Mouse (Mus musculus) spleen, adult 2 months (tissue): ENCODE measurements at regions not wholly inside any gene's neighbourhood (a gene's known extent, or its start where the extent isn't known, plus 50 kb on each side); places are given as distances from the start of the nearest gene placed in this dataset.

Experiments
- DNase-seq, 2 experiments: peaks; one replicate each; pipeline versions ENCODE4 v3.0.0 to v3.0.0-alpha.2; 2012 to 2021; ENCODE audit warnings: low spot score in 2 of 2, low read depth in 1 of 2
- H3K27ac ChIP-seq: fragments of 200-500 bp; 2 replicates; pipeline ENCODE4 v1.5.1; 2012; ENCODE audit warnings: low read length, inconsistent platforms; ENCODE audit not compliant: insufficient read depth
- H3K27me3 ChIP-seq: fragments of 200-500 bp; 2 replicates; pipeline ENCODE4 v1.6.1; 2012; ENCODE audit warnings: mild to moderate bottlenecking, moderate library complexity, low read length, inconsistent platforms; ENCODE audit not compliant: control insufficient read depth, insufficient read depth
- H3K36me3 ChIP-seq: fragments of 200-500 bp; 2 replicates; pipeline ENCODE4 v1.6.1; 2012; ENCODE audit warnings: mild to moderate bottlenecking, low read length, inconsistent platforms; ENCODE audit not compliant: control insufficient read depth, insufficient read depth
- H3K4me1 ChIP-seq: fragments of 200-500 bp; 2 replicates; pipeline ENCODE4 v1.6.1; 2011; ENCODE audit warnings: inconsistent platforms; ENCODE audit not compliant: control insufficient read depth, insufficient read depth, insufficient read length
- H3K4me3 ChIP-seq: fragments of 200-500 bp; 2 replicates; pipeline ENCODE4 v1.5.1; 2011; ENCODE audit warnings: mild to moderate bottlenecking, inconsistent platforms; ENCODE audit not compliant: insufficient read depth, insufficient read length; ENCODE audit errors: extremely low read depth
- CTCF ChIP-seq: fragments of 200-500 bp; IDR thresholded peaks from 2 replicates; pipeline ENCODE4 v1.5.1; 2011; ENCODE audit warnings: mild to moderate bottlenecking, inconsistent platforms; ENCODE audit not compliant: insufficient read depth, insufficient read length, insufficient replicate concordance; ENCODE audit errors: extremely low read depth
- POLR2A ChIP-seq: fragments of 200-500 bp; IDR thresholded peaks from 2 replicates; pipeline ENCODE4 v1.6.1; 2011; ENCODE audit warnings: low read depth, low read length, inconsistent platforms
- WGBS: fragments of 180-500 bp; shearing (Covaris S2); methylation state at CpG from one replicate; pipeline ENCODE4 v1.1.7; 2018; 5-methylcytosine and 5-hydroxymethylcytosine counted together

GRCm38 (mm10) chr9:33475106-33475505 is 839.1 kb downstream of the Ets1 start:
- peak in 1 of 2 experiments; percentile 37 for DNase-seq
- Histone ChIP-seq H3K4me3 (no peak overlapping the region), H3K36me3 (no peaks in the 10 kb centered on the region), H3K27me3 (no peaks in the 10 kb centered on the region), H3K4me1 (no peaks in the 10 kb centered on the region; the same call in 1 of the 2 replicates), H3K27ac (no peak overlapping the region)
- TF ChIP-seq CTCF, result no peak
- WGBS, result 3% methylated on average over 2 of the region's 2 CpGs

- H3K4me1 ChIP-seq, result peaks cover 5% of the 10 kb centered on the region
- TF ChIP-seq POLR2A, result no peak
- TF ChIP-seq CTCF, result no peak
- no peak overlapping the region for H3K4me3 ChIP-seq
- H3K36me3 ChIP-seq, result no peaks in the 10 kb centered on the region
- peak overlapping the region; percentile 57; the same call in 1 of the 2 replicates for H3K27ac ChIP-seq
- peak; percentile 41 to 74 for DNase-seq
- 4% methylated on average over 5 of the region's 5 CpGs for WGBS
- no peaks in the 10 kb centered on the region for H3K27me3 ChIP-seq
Measured at GRCm38 (mm10) chr9:33482845-33483540, 847.0 kb downstream of the Ets1 start.

GRCm38 (mm10) chr9:33483541-33483846 is 847.5 kb downstream of the Ets1 start:
- 20% methylated on average over 2 of the region's 2 CpGs for WGBS
- Histone ChIP-seq H3K4me3 (no peak overlapping the region), H3K27ac (peak overlapping the region; percentile 57; the same call in 1 of the 2 replicates)

GRCm38 (mm10) chr9:33533101-33533810 is 897.2 kb downstream of the Ets1 start:
- TF ChIP-seq POLR2A (no peak), CTCF (no peak)
- WGBS, result 86% methylated on average over 1 of the region's 1 CpGs
- Histone ChIP-seq H3K4me3 (no peak overlapping the region), H3K27me3 (no peaks in the 10 kb centered on the region), H3K36me3 (no peaks in the 10 kb centered on the region), H3K27ac (no peak overlapping the region), H3K4me1 (no peaks in the 10 kb centered on the region)
- DNase-seq, result no peak

More at GRCm38 (mm10) chr9:33483541-33483846, 847.5 kb downstream of the Ets1 start:
- peaks cover 5% of the 10 kb centered on the region for H3K4me1 ChIP-seq
- no peak for DNase-seq
- no peaks in the 10 kb centered on the region for H3K36me3 ChIP-seq
- no peaks in the 10 kb centered on the region for H3K27me3 ChIP-seq
- no peak for TF ChIP-seq POLR2A
- TF ChIP-seq CTCF, result no peak

- 71% methylated on average over 5 of the region's 5 CpGs for WGBS
- Histone ChIP-seq H3K4me3 (no peak overlapping the region), H3K36me3 (no peaks in the 10 kb centered on the region), H3K4me1 (no peaks in the 10 kb centered on the region), H3K27me3 (no peaks in the 10 kb centered on the region), H3K27ac (no peak overlapping the region)
- DNase-seq, result no peak
- no peak for TF ChIP-seq POLR2A
- TF ChIP-seq CTCF, result no peak
Measured at GRCm38 (mm10) chr9:33543301-33543700, 907.3 kb downstream of the Ets1 start.

- DNase-seq, result no peak
- no peak overlapping the region for H3K4me3 ChIP-seq
- no peaks in the 10 kb centered on the region for H3K36me3 ChIP-seq
- TF ChIP-seq POLR2A (no peak), CTCF (no peak)
- WGBS, result 64% methylated on average over 4 of the region's 4 CpGs
- no peaks in the 10 kb centered on the region for H3K4me1 ChIP-seq
- H3K27ac ChIP-seq, result no peak overlapping the region
- H3K27me3 ChIP-seq, result no peaks in the 10 kb centered on the region
Measured at GRCm38 (mm10) chr9:33546126-33546737, 910.2 kb downstream of the Ets1 start.

GRCm38 (mm10) chr9:33549395-33549794 is 913.4 kb downstream of the Ets1 start:
- no peak overlapping the region for H3K4me3 ChIP-seq
- H3K4me1 ChIP-seq, result no peaks in the 10 kb centered on the region
- 89% methylated on average over 5 of the region's 5 CpGs for WGBS

More at GRCm38 (mm10) chr9:33549395-33549794, 913.4 kb downstream of the Ets1 start:
- TF ChIP-seq POLR2A (no peak), CTCF (no peak)
- Histone ChIP-seq H3K36me3 (no peaks in the 10 kb centered on the region), H3K27ac (no peak overlapping the region), H3K27me3 (no peaks in the 10 kb centered on the region)
- no peak for DNase-seq
